Mouse (Mus musculus): ENCODE measurements around the gene Dclre1b.

GRCm38 (mm10) chr3:103853804-103854203 is 44.6 kb upstream of the Dclre1b start:
- TF ChIP-seq POLR2A (IDR thresholded peaks at IDR 0.05; ENCODE audit: insufficient read depth, low read depth, low read length): no peak
- no peak for TF ChIP-seq CTCF (IDR thresholded peaks at IDR 0.05)
- TF ChIP-seq EP300 (IDR thresholded peaks at IDR 0.05; ENCODE audit: insufficient read depth, low read depth, low read length): no peak

Data from heart, adult 2 months (tissue).